Mouse (Mus musculus) testis, postnatal 14 days (tissue): ENCODE results near the gene Gnai2.

Experiments used
- DNase-seq: peaks from one replicate; pipeline ENCODE4 v3.0.0; 2021; ENCODE audit warnings: low spot score

Gnai2 gene

DNA sequence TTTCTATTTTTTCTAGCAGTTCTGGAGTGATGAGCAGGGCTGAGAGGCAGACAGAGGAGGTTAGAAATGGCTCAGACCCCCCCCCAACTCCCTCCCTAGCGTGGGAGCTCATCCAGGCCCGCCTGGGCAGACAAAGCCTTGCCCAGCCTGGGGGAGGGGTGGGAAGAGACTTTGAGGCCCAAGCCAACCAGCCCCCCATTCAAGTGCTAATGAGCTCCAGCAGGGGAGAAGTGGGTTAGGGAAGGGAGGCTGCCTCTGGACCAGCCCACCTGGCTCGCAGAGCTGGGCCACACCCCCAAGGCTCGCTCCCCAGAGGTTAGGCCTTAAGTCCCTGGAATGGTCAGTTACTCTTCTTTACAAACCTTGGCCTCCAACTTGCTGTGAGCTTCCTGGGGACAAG lies 4.6 kb downstream of the Gnai2 start:
- peak; percentile 58 for DNase-seq

DNA sequence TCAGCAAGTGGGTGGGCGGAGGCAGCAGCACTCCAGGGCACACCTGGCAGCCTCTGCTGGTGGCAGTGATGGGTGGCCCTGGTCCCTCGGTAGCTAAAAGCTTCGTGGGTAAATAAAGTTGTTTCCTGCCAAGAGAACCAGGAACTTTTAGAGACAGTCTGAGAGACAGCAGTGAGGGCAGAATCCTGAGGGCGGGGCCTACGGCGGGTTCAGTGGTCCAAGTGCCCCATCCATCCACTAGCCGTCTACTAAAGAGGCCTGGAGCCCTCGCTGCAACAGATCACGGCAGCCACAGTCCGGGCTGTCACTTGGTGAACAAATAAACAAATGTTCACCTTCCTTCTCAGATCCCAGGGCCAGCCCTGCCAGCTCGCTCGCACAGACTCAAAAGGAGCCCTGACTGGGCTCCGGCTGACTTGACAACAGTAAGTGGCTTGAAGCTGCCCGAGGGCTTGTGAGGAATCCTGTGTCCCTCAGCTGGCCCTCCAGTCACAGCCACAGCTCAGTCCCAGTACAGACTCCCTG lies 5.2 kb downstream of the Gnai2 start:
- no peak for DNase-seq

DNA sequence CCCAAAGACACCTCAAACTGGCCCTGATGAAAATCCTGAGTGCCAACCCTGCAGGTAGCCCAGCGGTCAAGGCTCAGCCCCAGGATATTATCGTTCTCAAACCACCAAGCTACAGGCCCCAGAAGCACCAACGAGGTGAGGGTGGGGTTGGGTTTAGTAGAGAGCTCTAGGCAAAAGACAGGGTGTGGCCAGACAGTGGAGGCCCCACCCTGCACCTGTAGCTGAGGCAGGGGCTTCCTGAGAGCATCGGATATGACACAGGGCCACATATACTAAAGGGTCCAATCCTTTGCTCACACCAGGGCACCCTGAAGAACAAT lies 5.8 kb downstream of the Gnai2 start:
- DNase-seq = no peak

DNA sequence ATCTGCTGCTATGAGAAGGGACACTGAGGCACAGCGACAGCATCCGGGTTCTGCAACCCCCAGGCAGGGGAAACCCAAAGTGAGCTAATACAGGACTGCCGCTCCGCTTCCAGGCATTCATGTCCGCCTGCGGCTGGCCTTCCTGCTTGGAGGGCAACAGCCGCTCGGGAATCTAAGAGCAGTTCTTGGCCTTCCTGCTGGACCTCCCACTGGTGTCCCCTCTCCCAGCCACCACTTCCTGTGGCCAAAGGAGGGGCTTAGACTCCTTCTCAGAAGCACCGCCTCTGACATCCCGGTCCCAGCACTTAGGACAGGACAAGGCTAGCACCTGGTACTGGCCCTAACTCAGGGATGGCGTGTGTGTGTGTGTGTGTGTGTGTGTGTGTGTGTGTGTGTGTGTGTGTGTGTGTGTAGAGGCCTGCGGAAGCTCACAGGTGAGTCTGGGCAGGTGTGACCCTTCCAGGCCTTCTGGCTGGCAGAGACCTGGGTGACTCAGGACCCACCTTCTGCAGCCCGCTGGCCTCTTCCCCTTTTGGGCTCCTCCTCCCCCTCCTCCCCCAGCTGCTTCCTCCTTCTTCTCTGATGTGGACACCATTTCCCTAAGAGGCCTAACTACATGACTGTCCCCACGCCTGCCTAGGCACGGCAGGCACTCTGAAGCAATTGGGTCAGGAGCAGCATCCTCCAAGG lies 6.3 kb downstream of the Gnai2 start:
- DNase-seq = no peak

DNA sequence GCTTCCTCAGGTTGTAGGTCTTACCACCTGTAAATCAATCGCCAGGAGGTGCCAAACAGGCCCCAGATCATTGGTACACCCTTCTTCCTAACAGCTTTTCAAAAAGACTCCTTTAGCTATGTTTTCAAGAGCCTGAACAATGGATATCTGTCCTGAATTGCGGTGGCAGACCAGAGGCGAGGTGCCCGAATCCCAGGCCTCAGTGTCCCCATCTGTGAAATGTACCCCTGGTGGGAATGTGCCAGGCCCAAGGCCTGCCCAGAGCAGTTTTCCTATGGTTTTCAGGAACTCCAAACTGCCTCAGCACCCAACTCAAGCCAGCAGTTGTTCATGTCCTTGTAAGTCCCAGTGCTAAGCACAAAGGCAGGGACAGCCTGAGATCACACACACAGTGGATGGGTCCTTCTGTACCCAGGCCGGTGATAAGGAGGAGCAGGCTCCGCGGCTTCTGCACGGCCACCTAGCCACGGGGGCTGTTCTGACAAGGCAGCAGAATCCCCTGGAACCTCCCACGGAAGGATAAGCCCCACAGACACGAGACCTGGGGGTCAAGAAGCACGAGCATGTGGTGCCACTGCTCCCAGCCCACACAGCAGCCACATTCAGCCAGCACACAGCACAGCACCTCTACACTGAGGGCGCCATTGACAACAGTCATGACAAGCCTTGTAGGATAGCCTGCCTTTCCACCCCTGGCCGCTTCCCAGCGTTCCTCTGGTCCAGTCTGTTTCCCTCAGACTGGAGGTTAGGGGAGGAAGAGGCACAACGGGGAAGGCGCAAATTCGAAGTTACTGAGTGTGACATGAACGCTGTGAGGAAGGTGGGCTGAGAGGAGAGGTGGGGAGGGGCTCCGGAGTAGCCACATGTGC lies 7.5 kb downstream of the Gnai2 start:
- peak; percentile 64 for DNase-seq

DNA sequence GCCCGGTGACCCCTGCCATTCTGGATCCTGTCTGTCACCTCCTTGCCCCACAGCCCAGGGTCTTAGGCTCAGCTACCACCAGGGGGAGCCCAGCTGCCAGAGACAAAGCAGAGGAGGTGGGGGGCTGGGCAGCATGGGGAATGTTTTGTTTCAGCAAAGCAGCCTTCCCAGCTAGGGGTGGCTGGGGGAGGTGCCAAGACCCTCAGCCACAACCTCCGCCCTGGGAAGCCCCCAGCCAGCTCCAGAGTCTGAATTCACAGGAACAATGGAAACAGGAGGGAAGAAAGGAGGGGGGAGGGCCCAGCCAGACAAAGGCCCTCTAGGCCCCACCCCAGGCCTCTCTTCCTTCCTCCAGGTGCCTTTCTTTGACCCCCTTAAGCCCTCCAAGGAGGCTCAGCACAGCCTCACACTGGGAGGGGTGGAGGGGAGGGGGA lies 8.3 kb downstream of the Gnai2 start:
- peak; percentile 63 for DNase-seq

DNA sequence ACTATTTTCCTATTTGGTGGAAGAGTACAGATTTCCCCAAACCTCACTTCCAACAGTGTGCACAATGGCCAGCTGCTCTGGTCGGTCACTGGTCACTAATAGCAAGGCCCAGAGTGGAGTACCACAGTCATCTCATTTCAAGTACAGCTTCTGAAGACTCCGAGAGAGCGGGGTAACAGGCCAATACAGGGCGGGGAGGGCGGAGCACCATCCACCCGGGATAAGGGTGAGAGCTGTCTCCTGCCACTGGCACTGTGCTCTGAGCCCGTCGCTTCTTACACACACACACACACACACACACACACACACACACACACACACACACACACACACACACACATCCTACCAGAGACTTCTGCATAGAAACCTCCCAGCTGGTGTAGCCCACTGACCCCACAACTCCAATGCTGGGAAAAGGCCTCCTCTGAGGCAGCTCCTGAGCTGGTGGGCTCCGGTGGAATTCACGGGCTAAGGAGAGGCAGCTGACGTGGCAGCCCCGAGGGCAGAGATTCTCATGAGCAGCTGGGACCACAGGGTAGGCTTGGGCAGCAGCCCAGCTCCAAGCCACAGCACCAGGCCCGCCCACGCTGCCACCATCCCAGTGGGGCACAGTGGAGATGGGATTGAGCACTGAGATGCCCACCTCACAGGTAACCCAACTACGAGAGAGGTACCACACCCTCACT lies 8.9 kb downstream of the Gnai2 start:
- no peak for DNase-seq

DNA sequence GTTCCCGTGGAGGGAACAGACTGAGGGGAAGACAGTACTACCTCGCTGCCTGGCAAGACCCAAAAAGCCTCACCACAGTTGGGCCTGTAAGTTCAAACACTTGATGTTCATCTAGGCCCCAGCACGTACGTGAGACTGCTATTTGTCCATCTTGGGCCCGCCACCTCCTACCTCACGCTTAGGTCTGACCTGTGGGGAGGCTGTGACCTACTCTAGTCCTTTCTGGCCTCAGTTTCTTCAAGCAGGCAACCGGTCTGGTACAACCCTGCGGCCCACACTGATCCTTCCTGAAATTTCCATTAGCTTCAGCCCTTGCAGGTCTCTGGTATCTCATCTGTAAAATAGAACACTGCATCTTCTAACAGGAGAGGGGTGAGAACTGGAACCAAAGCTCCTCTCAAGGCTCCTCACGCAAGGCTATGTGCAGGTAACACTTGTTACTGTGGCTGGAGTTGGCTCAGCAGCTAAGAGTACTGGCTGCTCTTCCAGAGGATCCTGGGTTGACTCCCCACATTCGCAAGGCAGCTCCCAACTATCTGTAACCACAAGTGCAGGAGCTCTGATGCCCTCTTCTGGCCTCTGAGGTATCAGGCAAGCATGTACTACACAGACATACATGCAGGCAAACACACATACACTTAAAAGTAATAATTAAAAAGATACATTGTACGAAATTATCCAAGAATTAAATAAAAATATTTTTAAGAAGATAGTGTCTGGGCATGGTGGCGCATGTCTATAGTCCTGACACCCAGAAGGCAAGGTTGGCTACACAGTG lies 9.6 kb downstream of the Gnai2 start:
- no peak for DNase-seq

DNA sequence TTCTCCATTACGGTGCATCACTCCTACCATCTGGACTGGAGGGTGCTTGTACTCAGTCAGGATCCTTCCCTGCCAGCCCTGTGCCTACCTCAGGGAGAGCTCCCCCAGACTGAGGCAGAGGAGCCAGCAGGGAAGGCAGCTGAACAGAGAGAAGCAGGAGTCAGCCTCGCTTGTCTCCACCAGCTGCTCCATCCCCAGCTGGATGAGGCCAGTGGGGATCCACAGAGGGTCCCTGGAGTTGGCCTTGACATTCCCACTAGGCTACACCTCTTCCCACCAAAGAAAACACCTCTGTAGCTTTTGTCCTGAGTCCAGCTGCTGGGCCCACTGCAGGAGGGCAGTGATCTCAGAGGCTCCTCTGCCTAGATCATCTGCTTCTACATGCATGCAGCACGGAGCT lies 10.2 kb downstream of the Gnai2 start:
- no peak for DNase-seq

DNA sequence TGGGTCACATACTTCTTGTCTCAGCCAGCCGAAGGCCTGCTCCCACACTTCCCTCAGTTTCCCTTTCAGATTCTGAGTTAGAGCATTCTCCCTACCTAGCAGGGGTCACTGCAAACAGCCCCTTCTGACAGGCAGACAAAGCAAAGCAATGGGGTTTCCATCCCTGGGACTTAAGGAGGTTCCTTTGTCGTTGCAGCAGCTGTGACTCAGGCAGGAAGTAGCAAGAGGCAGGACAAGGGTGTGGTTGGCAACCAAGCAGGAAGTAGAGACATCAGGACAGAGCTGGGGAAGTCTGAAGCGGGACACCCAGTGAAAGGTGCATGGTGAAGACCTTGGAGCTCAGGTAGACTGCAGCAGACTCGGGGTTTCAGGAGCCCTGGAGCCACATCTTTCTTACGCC lies 10.6 kb downstream of the Gnai2 start:
- DNase-seq = no peak

DNA sequence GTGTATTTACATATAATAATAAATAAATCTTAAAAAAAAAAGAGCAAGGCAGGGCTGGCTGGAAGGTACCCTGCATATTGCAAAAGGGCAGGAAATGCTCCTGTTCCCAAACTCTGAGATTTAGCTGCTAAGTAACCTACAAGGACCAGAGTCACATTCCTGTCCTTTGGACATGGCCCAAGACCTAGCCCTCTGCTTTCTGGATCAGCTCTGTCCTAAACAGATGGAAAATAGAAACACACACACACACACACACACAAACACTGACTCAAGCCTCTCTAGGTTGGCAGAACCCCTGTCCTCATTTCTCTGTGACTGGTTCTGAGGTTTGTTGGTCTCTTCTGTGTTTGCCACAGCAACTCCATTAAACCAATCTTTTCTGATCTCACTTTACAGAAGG lies 14.2 kb downstream of the Gnai2 start:
- no peak for DNase-seq

DNA sequence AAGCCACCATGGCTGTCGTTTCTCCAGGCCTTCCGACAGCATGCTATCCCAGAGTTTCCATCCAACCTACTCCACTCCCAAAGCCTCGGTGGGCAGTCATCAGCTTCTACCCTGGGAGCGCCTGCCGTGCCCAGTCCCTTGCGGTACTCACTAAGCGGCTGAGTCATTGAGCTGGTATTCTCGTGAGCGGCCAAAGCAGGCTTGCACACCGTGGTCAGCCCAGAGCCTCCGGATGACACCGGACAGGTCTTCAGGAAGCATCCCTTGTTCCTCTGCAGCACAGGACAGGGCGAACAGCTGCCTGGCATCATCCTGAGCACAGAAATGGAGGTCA lies 15.7 kb downstream of the Gnai2 start:
- DNase-seq = no peak

DNA sequence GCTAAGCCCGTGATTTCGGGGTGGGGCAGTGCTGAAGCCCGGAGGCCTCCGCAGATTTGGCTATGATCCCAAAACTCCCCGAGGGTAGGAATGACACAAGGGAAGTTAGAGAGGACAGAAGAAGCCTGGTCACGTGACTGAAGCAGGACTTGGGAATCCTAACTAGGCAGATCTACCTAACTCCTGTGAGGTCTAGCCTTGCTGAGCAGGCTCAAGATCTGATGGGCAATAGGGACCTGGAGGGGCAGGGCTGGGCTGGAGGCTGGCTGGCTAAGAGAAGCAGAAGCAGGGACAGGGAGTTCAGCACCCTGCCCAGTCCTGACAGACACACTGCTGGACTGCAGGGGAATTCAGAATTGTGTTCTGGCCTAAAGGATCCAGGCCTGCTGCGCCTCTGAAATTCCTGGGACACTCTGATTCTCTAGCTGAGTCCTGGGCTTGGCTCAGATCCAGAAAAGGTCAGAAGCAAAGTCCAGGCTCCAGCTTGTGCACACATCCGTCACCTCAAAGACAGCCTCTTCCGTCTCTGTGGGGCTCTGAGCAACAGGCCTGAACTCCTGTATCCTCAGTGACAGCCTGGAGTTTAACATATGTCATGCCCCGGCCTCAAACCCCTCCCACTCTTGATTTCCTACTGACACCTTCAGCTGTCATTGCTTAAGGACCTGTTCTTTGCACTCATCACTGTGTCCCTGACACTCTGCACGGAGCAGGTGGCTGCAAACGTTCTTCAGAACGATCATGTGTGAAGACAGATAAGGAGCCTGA lies 16.2 kb downstream of the Gnai2 start:
- DNase-seq = no peak

DNA sequence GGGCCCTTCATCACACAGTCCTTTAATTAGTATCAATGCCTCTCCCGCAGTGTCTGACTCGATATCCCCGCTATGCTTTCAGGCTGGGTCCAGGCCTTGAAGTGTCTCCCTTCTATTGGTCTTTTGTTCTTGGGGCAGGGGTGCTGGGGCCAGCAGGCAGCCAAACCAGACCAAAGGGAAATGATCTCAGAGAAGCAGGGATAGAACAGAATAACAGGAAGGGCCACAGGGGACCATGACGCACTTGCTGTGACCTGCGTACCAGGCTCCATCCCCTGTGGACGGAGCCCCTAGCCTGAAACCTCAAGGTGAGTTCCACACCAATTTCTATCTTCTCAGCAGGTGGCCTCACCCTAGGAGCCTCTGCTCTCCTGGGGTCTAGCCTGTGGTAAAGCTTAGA lies 17.1 kb downstream of the Gnai2 start:
- no peak for DNase-seq

DNA sequence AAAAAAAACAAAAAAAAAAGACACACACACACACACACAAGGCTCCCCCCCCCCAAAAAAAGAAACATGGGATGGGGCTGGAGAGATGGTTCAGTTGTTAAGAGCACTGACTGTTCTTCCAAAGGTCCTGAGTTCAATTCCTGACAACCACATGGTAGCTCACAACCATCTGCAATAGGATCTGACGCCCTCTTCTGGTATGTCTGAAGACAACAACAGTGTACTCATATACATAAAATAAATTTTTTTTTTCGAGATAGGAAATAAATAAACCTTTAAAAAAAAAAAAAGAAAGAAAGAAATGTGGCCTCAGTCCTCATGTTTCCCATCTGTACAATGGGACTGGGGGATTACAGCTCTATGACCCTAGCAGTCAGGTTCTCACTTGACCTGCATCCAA lies 17.7 kb downstream of the Gnai2 start:
- DNase-seq = no peak

DNA sequence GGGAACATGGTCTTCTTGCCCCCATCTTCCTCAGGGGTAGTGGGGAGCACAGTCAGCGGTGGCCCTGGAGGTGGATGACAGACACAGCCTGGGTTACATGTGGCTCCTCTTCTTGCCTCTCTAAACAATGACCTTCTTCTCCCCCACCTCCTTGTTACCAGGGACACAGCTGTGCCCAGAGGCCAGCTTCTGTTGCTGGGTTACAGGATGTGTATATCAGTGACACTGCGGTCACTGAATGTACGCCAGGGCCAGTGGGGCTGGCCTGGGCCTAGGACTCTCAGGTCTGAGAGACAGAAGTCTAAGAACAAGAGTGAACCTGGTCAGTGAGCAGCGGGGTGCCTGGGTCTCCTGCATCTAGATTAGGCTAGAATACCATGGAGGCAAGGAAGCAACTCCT lies 20.1 kb downstream of the Gnai2 start:
- no peak for DNase-seq

DNA sequence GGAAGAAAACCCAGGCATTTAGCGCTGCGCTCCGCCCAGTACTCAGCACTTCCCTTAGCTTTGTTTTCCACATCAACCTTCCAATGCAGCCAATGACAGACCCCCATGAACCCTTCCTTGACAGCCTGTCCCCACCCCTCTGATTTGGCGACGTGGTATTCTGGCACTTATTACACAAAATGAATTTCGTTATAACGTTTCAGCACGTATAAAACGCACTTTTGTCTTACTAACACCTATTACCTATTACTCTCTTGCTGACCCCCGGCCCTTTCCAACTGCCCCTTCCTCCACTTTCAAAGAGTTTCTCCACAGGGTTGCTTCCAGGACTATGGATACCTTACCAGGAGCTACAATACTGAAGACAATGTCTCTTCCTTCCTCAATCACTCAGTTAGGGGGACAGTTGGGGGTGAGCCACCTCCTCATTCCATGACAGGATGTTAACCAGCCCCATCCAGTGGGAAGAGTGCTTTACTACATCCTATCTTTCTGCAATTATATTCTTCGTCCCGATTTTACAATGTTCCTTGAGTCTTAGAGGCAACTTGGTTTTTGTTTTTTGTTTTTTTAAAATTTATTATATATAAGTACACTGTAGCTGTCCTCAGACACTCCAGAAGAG lies 22.1 kb downstream of the Gnai2 start:
- no peak for DNase-seq

DNA sequence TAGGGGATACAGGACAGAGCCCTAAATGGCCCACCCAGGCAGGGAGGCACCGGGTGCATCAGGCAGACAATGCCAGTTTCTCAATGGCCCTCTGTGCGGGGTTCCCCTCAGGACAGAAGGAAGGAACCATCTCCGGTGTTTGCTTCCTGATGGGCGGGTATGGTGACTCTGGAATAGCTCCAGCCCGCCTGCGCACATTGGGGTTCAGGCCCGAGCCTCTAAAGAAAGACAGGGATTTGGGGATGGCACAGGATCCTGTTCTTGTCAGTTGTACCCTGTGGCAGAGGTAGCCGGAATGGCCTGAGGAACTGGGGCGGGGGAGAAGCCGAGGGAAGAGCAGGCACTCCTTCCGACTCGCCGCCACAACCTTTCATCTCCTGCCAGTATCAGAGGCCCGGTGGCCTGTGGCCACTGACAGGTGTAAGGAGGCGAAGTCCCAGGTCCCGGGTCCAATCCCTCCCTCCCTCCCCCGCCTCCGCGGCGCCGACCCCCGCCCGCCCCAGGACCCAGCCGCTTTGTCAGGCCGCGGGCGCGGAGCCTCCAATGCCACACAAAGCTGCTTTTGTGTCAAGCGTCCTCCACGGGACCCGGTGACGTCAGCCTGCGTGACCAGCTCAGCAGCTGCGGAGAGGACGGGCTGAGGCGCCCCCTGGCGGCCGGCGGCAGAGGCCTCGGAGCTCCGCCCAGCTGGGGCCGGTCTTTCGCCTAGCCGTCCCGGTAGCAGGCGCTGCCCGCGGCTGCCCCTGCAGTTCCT lies 22.8 kb downstream of the Gnai2 start:
- DNase-seq = peak; percentile 94

DNA sequence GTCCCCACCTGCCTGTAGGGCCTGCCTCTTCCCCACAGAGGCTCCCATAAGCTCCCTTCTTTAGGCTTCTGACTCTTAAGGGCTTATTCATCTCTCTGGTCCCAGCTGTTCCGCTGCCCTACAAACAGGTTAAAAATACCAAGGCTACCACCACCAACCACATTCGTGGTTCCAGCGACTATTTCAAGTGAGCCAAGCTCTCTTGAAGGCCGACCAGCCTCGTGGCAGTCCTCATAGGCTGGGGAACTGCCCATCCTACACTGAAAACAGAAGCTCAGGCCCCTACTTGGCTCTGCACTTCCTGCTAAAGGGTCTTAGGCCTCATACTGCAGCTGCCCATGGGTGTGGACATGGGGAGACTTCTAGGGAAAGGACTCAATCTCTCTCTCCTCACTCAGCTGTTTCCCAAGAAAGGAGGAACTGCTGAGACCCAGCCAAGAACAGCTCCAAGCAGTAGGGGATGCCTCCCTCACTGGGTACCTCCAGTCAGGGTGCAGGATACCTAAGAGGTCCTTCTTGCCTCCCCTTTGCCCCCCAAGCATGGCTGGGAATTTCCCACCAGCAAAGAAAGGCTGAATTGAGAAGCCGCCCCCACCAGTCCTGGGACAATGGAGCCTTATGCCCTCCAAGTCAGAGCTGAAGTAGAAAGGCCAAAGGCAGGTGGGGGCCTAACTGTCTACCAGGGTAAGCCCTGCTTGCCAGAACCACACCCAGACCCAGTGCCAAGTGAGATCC lies 23.5 kb downstream of the Gnai2 start:
- no peak for DNase-seq

DNA sequence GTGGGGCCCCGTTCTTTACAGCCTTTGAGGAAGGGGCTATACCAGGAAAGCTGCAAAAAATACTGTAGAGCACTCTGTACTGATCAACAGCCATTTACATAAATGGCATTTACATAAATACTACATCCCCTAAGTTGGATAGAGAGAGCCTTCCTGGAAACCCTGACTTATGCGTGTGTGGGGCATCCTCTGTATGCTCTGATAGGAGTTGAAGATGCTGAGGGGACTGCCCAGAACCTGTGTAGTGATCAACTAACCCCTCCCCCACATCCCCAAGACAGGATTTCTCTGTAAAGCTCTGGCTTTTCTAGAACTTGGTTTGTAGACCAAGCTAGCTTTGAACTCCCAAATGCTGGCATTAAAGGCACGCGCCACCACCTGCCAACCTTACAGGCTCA lies 25.7 kb downstream of the Gnai2 start:
- DNase-seq = no peak
